Mouse (Mus musculus) E14TG2a.4 (cell line): ENCODE results near the gene H2-Ab1.

Experiments
- CTCF ChIP-seq: conservative IDR thresholded peaks from 2 replicates; pipeline ENCODE4 v1.5.1; 2014; ENCODE audit warnings: low read length
- NANOG ChIP-seq: IDR thresholded peaks from 2 replicates; pipeline ENCODE4 v1.6.1; 2014; ENCODE audit warnings: borderline replicate concordance, low read length, mixed read lengths
- POU5F1 ChIP-seq: IDR thresholded peaks from 2 replicates; pipeline ENCODE4 v1.6.1; 2014; ENCODE audit warnings: low read length, borderline replicate concordance

DNA sequence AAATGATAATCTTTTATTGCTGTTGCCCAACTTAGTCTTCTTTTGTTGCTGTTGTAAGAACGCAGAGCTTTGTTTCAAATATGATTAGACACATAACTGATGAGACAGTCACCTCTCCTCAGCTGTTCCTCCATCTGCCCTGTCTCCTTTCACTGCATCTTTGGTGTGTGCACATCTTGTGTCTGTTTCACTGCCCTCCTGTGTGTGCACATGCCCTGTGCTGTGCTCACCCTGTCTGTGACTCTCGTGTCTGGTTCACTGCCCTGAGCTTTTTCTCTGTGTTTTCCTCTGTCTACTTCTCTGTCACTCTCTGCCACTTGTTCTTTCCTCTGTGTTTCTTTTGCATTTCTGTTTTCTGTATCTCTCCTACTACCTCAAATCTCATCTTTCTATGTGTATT lies 12.7 kb downstream of the H2-Ab1 start:
- TF ChIP-seq CTCF, result no peak
- TF ChIP-seq NANOG, result no peak
- TF ChIP-seq POU5F1, result no peak
